Mouse (Mus musculus): ENCODE data around the gene Plch2.

The Plch2 gene

GRCm38 (mm10) chr4:154983767-154984166, 72.8 kb downstream of the Plch2 start:
- DNase-seq, result no peak

GRCm38 (mm10) chr4:154982247-154983120, 74.1 kb downstream of the Plch2 start:
- no peak for DNase-seq

- DNase-seq, result peak; percentile 47 to 49
Measured at GRCm38 (mm10) chr4:154981530-154981929, 75.1 kb downstream of the Plch2 start.

- DNase-seq, result no peak
Measured at GRCm38 (mm10) chr4:154981076-154981475, 75.5 kb downstream of the Plch2 start.

GRCm38 (mm10) chr4:154980110-154980509, 76.5 kb downstream of the Plch2 start:
- DNase-seq, result peak in 1 of 2 experiments; percentile 15

- DNase-seq, result no peak
Measured at GRCm38 (mm10) chr4:154974163-154974611, 82.4 kb downstream of the Plch2 start.

- DNase-seq, result no peak
Measured at GRCm38 (mm10) chr4:154972546-154972945, 84.0 kb downstream of the Plch2 start.

- peak; percentile 72 to 73 for DNase-seq
Measured at GRCm38 (mm10) chr4:154967173-154967572, 89.4 kb downstream of the Plch2 start.

- DNase-seq, result no peak
Measured at GRCm38 (mm10) chr4:154965856-154966255, 90.7 kb downstream of the Plch2 start.

GRCm38 (mm10) chr4:154964581-154965235, 91.9 kb downstream of the Plch2 start:
- no peak for DNase-seq

- DNase-seq, result peak; percentile 91 to 93
Measured at GRCm38 (mm10) chr4:154963901-154964580, 92.5 kb downstream of the Plch2 start, which contains the start of gene Pank4. Gene Pank4 (plus strand): TSS chr4:154964123.

GRCm38 (mm10) chr4:154963190-154963836, 93.3 kb downstream of the Plch2 start:
- no peak for DNase-seq

GRCm38 (mm10) chr4:154962683-154963082, 93.9 kb downstream of the Plch2 start:
- no peak for DNase-seq

GRCm38 (mm10) chr4:154961911-154962310, 94.7 kb downstream of the Plch2 start:
- peak; percentile 89 to 90 for DNase-seq

- peak; percentile 67 to 71 for DNase-seq
Measured at GRCm38 (mm10) chr4:154961226-154961738, 95.3 kb downstream of the Plch2 start.

GRCm38 (mm10) chr4:154960690-154961225, 95.8 kb downstream of the Plch2 start, which contains the start of gene Hes5:
Gene Hes5 (plus strand): TSS chr4:154960923.
- peak; percentile 34 to 60 for DNase-seq

- DNase-seq, result peak; percentile 18 to 36
Measured at GRCm38 (mm10) chr4:154960021-154960689, 96.4 kb downstream of the Plch2 start.

GRCm38 (mm10) chr4:154958621-154959020, 98.0 kb downstream of the Plch2 start:
- no peak for DNase-seq

- DNase-seq, result no peak
Measured at GRCm38 (mm10) chr4:154958171-154958570, 98.4 kb downstream of the Plch2 start.

GRCm38 (mm10) chr4:154957289-154957993, 99.1 kb downstream of the Plch2 start:
- no peak for DNase-seq

- DNase-seq, result peak; percentile 42 to 49
Measured at GRCm38 (mm10) chr4:154956604-154957003, 100.0 kb downstream of the Plch2 start.

Data from B cell, adult 2 months (primary cell).